Mouse (Mus musculus): Measurements from ENCODE around the gene Timm50. TPM values are rescaled to one million over a fixed set of nuclear protein-coding genes. Genes with fewer than 3 reads are reported as not detected.

Gene Timm50
- polyA plus RNA-seq, 1 experiment from 2014 or later: 255 TPM

DNA sequence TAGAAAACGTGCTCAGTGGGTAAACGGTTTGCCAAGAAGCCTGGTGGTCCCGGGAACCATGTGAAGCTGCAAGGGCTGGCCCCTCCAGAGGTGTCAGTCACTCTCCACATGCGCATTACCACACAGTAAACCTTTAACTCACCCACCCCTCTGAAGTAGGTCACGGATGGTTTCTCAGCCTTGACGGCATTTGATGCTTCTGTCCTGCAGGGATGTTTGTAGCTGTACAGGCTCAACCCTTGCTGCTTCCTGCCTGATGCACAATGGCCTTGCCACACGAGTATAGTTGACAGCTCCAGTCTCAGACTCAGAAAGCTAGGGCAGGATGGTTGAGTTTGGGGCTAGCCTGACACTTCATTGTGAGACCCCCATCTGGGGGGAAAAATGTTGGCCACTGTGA is 31.2 kb downstream of the Timm50 start:
- DNase-seq (ENCODE audit: low spot score): no peak
- 73% methylated on average over 7 of the region's 7 CpGs for WGBS
- no peaks in the 10 kb centered on the region for H3K27me3 ChIP-seq (ENCODE audit: insufficient read depth, poor library complexity, severe bottlenecking)

DNA sequence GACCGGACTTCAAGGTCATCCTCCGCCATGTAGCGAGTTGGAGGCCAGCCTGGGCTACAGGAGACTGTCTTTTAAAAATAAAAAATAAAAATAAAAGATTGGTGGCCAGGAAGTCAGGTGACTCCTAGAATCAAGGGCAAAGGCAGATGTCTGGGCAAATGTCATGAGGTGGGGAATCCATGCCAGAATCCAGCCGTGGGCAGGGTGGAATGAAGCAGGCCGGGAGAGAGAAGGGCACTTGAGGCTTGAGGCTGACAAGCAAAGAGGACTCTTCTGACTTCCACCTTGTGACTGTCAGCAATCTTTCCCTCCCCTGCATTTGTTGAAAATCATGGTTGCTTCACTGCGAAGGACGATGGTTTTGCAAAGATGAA is 33.6 kb downstream of the Timm50 start:
- no peak for DNase-seq (ENCODE audit: low spot score)
- Histone ChIP-seq H3K4me1 (replicated peaks) (peaks cover 11% of the 10 kb centered on the region), H3K4me3 (peak overlapping the region; percentile 61), H3K27ac (peak overlapping the region; percentile 93), H3K9me3 (no peaks in the 10 kb centered on the region), H3K27me3 (ENCODE audit: insufficient read depth, poor library complexity, severe bottlenecking) (no peaks in the 10 kb centered on the region), H3K36me3 (peaks cover 6% of the 10 kb centered on the region)
- 84% methylated on average over 7 of the region's 7 CpGs for WGBS

More for the DNA sequence above, 31.2 kb downstream of the Timm50 start:
- H3K36me3 ChIP-seq: no peaks in the 10 kb centered on the region
- H3K4me1 ChIP-seq (replicated peaks): peaks cover 11% of the 10 kb centered on the region
- no peak overlapping the region for H3K27ac ChIP-seq
- H3K9me3 ChIP-seq: no peaks in the 10 kb centered on the region
- no peak overlapping the region for H3K4me3 ChIP-seq

DNA sequence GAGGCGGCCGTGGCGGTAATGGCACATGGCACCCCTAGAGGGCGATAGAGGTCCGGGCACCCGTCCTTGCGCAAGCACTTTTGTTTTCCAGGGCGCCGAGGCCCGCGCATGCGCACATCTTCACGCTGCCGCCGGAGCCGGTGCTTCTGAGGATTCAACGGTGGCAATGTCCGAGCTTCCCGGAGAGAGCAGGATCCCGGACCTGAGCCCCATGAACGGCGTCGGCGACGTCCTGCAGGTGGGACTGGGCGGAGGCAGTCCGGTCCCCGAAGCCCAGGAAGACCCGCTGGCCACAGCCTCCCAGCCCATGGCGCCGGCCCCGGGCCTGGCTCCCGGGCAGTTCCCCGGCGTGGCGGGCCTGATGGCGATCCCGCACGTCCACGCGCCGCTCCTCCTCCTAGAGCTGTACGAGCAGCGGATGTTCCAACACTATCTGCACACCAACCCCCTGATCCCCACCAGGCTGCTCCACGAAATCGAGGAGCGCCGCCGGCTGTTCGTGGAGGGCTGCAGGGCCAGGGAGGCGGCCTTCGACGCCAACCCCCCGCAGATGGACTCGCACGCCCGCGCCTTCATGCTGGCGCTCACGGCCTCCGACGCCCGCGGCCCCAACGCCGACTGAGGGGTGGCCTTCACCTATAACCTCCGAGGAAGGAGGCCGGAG is 34.1 kb downstream of the Timm50 start, which contains the start of gene Eid2b:
Gene Eid2b, plus strand, starts transcription at position 125 of the 664 bp plus-strand sequence.
- peak within 1 kb of the TSS; percentile 61 for H3K4me3 ChIP-seq
- DNase-seq (ENCODE audit: low spot score): peak; percentile 96
- H3K9me3 ChIP-seq: no peaks in the 10 kb centered on the region
- peaks cover 11% of the 10 kb centered on the region for H3K4me1 ChIP-seq (replicated peaks)
- H3K27ac ChIP-seq: peak within 1 kb of the TSS; percentile 93
- 3% methylated on average over 68 of the region's 68 CpGs for WGBS
- H3K36me3 ChIP-seq: peaks cover 11% of the 10 kb centered on the region
- no peaks in the 10 kb centered on the region for H3K27me3 ChIP-seq (ENCODE audit: insufficient read depth, poor library complexity, severe bottlenecking)

DNA sequence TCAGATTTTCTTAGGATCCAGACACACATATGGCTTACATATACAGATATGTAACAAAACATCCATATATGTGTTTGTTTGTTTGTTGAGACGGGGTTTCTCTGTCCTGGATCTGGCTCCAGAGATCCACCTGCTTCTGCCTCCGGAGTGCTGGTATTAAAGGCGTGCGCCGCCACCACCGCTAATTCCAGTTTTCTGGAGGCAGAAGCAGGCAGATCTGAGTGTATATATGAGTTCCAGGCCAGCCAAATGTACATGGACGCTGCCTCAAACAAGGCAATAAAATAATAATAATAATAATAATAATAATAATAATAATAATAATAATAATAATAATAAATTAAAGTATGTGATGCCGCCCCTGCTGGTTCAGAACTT is 34.6 kb downstream of the Timm50 start:
- Histone ChIP-seq H3K36me3 (peaks cover 17% of the 10 kb centered on the region), H3K27me3 (ENCODE audit: insufficient read depth, poor library complexity, severe bottlenecking) (no peaks in the 10 kb centered on the region), H3K4me1 (replicated peaks) (peaks cover 11% of the 10 kb centered on the region), H3K9me3 (no peaks in the 10 kb centered on the region), H3K4me3 (no peak overlapping the region), H3K27ac (no peak overlapping the region)
- no peak for DNase-seq (ENCODE audit: low spot score)
- 61% methylated on average over 8 of the region's 8 CpGs for WGBS

DNA sequence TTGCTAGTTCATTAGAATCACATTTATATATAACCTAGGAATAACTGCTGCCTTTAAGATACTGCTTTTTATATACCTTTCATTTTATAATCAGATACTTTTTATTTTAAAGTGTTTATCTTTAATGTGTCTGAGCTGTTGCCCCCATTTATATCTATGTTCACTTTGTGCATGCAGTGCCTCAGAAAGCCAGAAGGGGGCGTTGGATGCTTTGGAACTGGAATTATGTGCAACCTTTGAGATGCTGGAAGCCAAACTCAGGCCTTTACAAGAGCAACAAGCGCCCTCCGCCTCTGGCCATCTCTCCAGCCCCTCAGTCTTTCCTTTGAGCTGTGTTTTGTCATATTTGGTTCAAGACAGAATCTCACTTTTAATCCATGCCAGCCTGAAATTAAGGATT is 40.1 kb downstream of the Timm50 start:
- Histone ChIP-seq H3K4me1 (replicated peaks) (peaks cover 8% of the 10 kb centered on the region), H3K36me3 (peaks cover 48% of the 10 kb centered on the region), H3K9me3 (0 out of 2 replicates have a peak, but pooled peaks cover 13% of the 10 kb centered on the region), H3K4me3 (no peak overlapping the region), H3K27ac (no peak overlapping the region), H3K27me3 (ENCODE audit: insufficient read depth, poor library complexity, severe bottlenecking) (no peaks in the 10 kb centered on the region)
- no peak for DNase-seq (ENCODE audit: low spot score)
- 65% methylated on average over 3 of the region's 3 CpGs for WGBS

DNA sequence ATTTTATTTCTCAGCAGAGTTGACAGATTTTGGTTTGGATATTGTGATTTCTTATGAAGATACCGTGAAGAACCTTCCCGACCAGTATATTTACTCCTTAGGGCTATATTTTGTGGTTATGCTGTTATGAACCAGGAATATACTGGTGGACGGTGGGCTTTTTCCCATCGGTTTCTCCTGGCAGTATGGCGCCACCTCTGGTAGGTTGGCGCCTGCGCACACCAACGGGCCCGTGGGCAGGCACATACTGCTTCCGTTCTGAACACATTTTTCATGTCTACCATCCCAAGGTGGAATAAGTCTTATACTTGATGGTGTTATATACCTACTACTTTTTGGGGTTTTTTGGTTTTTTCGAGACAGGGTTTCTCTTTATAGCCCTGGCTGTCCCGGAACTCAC is 42.5 kb downstream of the Timm50 start:
- H3K36me3 ChIP-seq: peaks cover 48% of the 10 kb centered on the region
- DNase-seq (ENCODE audit: low spot score): no peak
- H3K4me3 ChIP-seq: no peak overlapping the region
- H3K27ac ChIP-seq: no peak overlapping the region
- no peaks in the 10 kb centered on the region for H3K27me3 ChIP-seq (ENCODE audit: insufficient read depth, poor library complexity, severe bottlenecking)
- WGBS: 90% methylated on average over 12 of the region's 12 CpGs
- H3K4me1 ChIP-seq (replicated peaks): peaks cover 8% of the 10 kb centered on the region
- H3K9me3 ChIP-seq: 0 out of 2 replicates have a peak, but pooled peaks cover 13% of the 10 kb centered on the region

DNA sequence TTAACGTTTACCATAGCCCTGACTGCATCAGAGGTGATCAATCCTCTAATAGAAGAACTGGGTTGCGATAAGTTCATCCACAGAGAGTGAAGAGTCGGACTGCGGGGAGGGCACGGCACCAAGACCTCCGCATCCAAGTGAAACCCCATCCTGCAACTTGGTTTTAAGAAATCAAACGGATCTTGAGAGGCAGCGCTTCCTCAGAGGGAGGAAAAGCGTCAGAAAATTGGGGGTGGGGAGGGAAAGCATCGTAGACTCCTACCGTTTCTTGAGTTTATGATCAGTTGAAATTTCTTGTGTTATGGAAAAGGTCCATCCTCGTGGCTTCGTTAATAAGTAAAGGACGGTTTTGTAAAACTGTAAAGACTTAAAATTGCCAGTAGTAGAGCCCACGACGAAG is 43.3 kb downstream of the Timm50 start:
- H3K27ac ChIP-seq: peak overlapping the region; percentile 97
- H3K9me3 ChIP-seq: 0 out of 2 replicates have a peak, but pooled peaks cover 13% of the 10 kb centered on the region
- no peaks in the 10 kb centered on the region for H3K27me3 ChIP-seq (ENCODE audit: insufficient read depth, poor library complexity, severe bottlenecking)
- peak overlapping the region; percentile 84 for H3K4me3 ChIP-seq
- peaks cover 45% of the 10 kb centered on the region for H3K36me3 ChIP-seq
- 31% methylated on average over 16 of the region's 16 CpGs for WGBS
- no peak for DNase-seq (ENCODE audit: low spot score)
- peaks cover 8% of the 10 kb centered on the region for H3K4me1 ChIP-seq (replicated peaks)

DNA sequence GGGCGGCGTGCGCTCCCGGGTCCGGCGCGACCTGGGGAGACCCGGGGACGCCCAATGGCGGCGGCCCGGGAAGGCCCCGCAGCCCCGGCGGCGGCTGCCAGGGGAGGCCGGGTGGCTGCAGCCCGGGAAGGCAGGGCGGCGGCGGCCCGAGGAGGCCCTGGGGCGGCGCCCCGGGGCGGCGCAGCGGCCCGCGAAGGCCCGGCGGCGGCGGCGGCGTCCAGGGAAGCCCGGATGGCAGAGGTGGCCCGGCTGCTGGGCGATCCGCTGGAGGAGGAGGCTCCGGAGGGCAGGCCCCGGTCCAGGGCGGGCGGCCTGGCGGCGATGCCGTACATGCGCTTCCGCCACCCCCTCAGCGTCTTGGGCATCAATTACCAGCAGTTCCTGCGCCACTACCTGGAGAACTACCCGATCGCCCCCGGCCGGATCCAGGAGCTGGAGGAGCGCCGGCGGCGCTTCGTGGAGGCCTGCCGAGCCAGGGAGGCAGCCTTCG is 43.8 kb downstream of the Timm50 start:
- under 1% methylated on average over 62 of the region's 62 CpGs for WGBS
- peaks cover 40% of the 10 kb centered on the region for H3K36me3 ChIP-seq
- H3K4me3 ChIP-seq: peak overlapping the region; percentile 84
- peak overlapping the region; percentile 97 for H3K27ac ChIP-seq
- H3K27me3 ChIP-seq (ENCODE audit: insufficient read depth, poor library complexity, severe bottlenecking): no peaks in the 10 kb centered on the region
- peak; percentile 71 for DNase-seq (ENCODE audit: low spot score)
- peaks cover 8% of the 10 kb centered on the region for H3K4me1 ChIP-seq (replicated peaks)
- 0 out of 2 replicates have a peak, but pooled peaks cover 13% of the 10 kb centered on the region for H3K9me3 ChIP-seq

DNA sequence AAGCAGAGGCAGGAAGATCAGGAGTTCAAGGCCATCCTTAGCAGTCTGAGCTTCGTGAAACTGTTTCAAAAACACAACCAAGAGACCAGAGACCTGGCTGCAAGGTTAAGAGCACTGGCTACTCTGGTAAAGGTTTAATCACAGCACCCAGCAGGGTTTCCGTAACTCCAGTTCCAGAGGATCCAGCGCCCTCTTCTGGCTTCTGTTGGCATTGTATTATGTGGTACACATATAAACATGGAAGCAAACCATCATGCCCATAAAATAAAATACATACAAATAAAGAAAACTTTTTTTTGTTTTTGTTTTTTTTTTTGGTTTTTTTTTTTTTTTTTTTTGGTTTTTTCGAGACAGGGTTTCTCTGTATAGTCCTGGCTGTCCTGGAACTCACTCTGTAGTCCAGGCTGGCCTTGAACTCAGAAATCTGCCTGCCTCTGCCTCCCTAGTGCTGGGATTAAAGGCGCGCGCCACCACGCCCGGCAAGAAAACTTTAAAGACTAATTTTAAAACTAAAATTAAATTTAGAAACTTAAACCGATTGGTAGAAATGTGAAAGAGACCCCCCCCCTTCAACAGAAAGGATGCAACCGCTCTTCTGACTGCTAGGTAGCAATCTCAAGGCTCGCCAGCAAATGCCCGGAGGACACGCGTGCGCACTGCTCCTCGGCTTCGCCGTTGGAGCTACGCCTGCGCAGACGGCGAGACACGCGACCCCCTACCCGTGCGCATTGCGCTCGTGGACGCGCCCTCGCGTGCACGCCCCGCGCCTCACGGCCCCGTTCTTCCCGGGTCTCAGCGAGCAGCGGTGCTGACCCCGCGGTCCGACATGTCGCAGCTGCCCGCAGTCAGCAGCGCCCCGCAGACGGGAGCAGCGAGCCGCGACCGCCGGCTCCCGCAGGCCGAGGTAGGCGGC is 44.5 kb downstream of the Timm50 start, which contains the start of gene Eid2:
Gene Eid2, plus strand, starts transcription at position 753 of the 913 bp plus-strand sequence.
- DNase-seq (ENCODE audit: low spot score): peak; percentile 89
- Histone ChIP-seq H3K4me3 (peak within 1 kb of the TSS; percentile 84), H3K36me3 (peaks cover 33% of the 10 kb centered on the region), H3K27me3 (ENCODE audit: insufficient read depth, poor library complexity, severe bottlenecking) (no peaks in the 10 kb centered on the region), H3K27ac (peak within 1 kb of the TSS; percentile 97), H3K9me3 (0 out of 2 replicates have a peak, but pooled peaks cover 13% of the 10 kb centered on the region), H3K4me1 (replicated peaks) (peaks cover 8% of the 10 kb centered on the region)
- 7% methylated on average over 57 of the region's 57 CpGs for WGBS

DNA sequence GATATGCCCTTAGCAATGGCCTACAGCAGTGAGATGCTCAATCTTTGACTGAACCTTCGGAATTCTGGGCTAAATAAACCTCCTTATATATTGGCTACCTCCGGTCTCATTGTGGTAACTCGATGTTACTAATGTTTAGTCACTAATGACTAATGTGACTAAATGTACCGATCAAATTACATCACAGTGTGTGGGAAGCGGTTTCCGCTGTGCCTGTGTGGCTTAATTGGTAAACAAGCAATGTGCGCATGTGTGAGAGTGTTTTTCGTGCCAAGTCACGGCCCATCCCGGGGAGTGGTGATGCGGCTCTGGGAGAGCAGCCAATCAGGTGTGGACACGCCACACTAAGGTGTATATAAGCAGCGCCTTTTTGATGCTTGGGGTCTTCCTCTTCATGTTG is 46.5 kb downstream of the Timm50 start:
- peaks cover 8% of the 10 kb centered on the region for H3K4me1 ChIP-seq (replicated peaks)
- WGBS: 93% methylated on average over 13 of the region's 13 CpGs
- no peak for DNase-seq (ENCODE audit: low spot score)
- H3K4me3 ChIP-seq: no peak overlapping the region
- H3K36me3 ChIP-seq: peaks cover 14% of the 10 kb centered on the region
- 0 out of 2 replicates have a peak, but pooled peaks cover 7% of the 10 kb centered on the region for H3K9me3 ChIP-seq
- H3K27me3 ChIP-seq (ENCODE audit: insufficient read depth, poor library complexity, severe bottlenecking): no peaks in the 10 kb centered on the region
- H3K27ac ChIP-seq: no peak overlapping the region

DNA sequence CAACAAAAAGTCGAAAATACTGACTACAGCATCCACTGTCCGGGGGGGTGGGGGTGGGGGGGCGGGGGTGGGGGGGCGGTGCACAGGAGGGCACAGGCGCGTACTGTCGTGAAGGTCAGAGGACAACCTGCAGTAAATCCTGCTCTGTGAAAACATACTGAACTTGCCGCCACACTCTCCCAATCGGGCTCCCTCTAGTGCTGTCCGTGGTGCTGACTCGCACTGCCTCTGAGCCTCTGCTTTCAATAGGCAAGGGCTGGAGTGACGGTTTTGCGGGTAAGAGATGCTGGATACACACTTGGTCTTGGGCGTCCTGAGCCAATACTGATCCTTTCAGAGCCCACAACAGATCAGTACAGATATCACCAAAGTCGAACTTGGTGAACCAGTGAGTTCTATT is 48.1 kb downstream of the Timm50 start:
- no peak overlapping the region for H3K27ac ChIP-seq
- no peak overlapping the region for H3K4me3 ChIP-seq
- no peaks in the 10 kb centered on the region for H3K9me3 ChIP-seq
- no peaks in the 10 kb centered on the region for H3K36me3 ChIP-seq
- DNase-seq (ENCODE audit: low spot score): peak; percentile 76
- no peaks in the 10 kb centered on the region for H3K27me3 ChIP-seq (ENCODE audit: insufficient read depth, poor library complexity, severe bottlenecking)
- H3K4me1 ChIP-seq (replicated peaks): peaks cover 7% of the 10 kb centered on the region
- WGBS: 11% methylated on average over 15 of the region's 15 CpGs

DNA sequence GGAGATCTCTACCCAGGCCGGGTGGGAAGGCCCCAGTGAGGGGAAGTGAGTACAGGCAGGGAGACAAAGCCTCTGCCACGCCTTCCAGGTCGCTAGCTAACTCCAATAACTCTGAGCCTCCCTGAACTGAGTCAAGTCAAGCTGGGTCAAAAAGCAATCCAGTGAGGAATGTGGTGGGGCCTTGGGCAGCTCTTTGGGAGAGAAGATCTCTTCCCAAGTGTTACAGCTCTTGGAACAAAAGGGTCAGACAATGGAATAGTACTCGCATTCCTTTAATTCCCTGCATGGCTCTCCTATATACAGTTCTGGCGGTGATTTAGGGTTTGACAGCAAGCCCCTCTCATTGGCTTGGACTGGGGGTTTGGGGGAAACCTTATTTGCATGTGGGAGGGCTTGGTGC is 49.0 kb downstream of the Timm50 start:
- DNase-seq (ENCODE audit: low spot score): no peak
- WGBS: 55% methylated on average over 5 of the region's 5 CpGs
- Histone ChIP-seq H3K9me3 (no peaks in the 10 kb centered on the region), H3K27ac (no peak overlapping the region), H3K36me3 (no peaks in the 10 kb centered on the region), H3K27me3 (ENCODE audit: insufficient read depth, poor library complexity, severe bottlenecking) (no peaks in the 10 kb centered on the region), H3K4me1 (replicated peaks) (no peaks in the 10 kb centered on the region), H3K4me3 (no peak overlapping the region)

All from hindbrain, embryonic 10.5 days (tissue).